Mouse (Mus musculus) C2C12 (cell line): ENCODE measurements at regions not wholly inside any gene's neighbourhood (a gene's known extent, or its start where the extent isn't known, plus 50 kb on each side); places are given as distances from the start of the nearest gene placed in this dataset.

Experiments
- CEBPB ChIP-seq: IDR thresholded peaks from one replicate; pipeline ENCODE4 v1.6.1; 2011; ENCODE audit warnings: low read depth, mild to moderate bottlenecking, control low read depth, moderate library complexity
- CTCF ChIP-seq: IDR thresholded peaks from one replicate; pipeline ENCODE4 v1.5.1; 2011; ENCODE audit not compliant: control insufficient read depth, insufficient read depth, insufficient read length
- FOSL1 ChIP-seq: IDR thresholded peaks from one replicate; pipeline ENCODE4 v1.8.0; 2011; ENCODE audit warnings: mild to moderate bottlenecking, low read length; ENCODE audit not compliant: poor library complexity, insufficient read depth, severe bottlenecking
- MAX ChIP-seq: IDR thresholded peaks from one replicate; pipeline ENCODE4 v1.6.1; 2011; ENCODE audit warnings: mild to moderate bottlenecking, control low read depth
- USF1 ChIP-seq: IDR thresholded peaks from one replicate; pipeline ENCODE4 v1.6.1; 2011; ENCODE audit warnings: low read depth, mild to moderate bottlenecking, control low read depth, moderate library complexity

DNA sequence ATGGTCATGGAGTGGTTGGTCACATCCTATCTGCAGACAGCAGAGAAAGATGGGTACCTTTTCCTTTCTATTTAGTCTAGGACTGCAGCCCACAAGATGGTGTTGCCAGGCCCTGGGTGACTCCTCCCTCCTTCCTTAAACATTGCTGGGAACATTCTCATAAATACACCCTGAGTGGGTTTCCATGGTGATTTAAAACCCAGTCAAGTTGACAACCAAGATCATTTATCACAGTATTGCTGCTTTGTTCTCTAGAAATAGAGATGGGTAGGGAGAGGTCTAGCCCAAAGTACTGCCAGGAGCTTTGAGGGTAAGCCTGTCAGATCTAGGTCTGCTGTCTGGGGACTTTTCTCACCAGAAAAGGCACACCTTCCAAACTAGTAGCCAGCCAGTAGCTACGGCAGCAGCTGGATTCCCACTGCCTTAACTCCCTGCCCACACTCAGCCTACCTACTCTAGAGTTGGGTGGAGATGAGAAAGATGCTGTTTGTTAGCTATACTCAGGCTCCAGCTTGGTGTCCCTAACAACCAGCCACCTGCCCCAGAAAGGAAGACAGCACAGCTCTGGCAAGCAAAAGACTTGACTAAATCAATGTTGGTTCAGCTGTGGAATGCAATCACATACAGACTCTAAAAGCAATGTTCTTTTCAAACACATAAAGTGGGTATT is 470.4 kb upstream of the Ercc4 start:
- TF ChIP-seq CTCF: no peak
- no peak for TF ChIP-seq MAX
- TF ChIP-seq FOSL1: no peak
- TF ChIP-seq CEBPB: no peak
- TF ChIP-seq USF1: no peak
